Mouse (Mus musculus): Measurements from ENCODE around the gene 4930469K13Rik. TPM values are rescaled to one million over a fixed set of nuclear protein-coding genes. Genes with fewer than 3 reads are reported as not detected.
"Not testable (repeated sequence)": the region's sequence is repeated elsewhere in the genome, so short reads cannot be mapped to it uniquely, and the experiment has no call there.

4930469K13Rik gene
- not detected in 2 replicates for polyA plus RNA-seq (2011; ENCODE audit: insufficient read depth, insufficient read length, low replicate concordance, missing spikeins)

DNA sequence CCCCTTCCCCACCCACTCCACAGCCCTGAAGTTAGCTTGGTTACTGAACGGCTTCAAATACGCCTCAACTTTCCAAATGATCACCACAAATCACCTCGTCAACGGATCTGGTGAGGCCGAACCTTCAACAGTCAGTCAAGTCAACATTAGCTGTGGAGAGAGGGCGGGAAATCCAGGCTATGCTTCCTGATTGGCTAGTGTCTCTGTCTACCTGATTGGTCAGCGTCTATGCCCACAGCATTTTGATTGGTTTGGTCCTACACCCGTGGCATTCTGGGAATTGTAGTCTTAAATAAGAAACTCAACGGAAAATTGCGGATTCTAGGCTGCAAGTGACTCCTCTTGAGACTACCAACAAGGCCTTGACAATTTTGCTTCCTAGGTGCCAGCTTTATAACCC is at the start of gene 4930469K13Rik:
Gene 4930469K13Rik, minus strand, starts transcription at position 133 of the 400 bp plus-strand sequence.
- Histone ChIP-seq H3K4me3 (replicated peaks; ENCODE audit: control insufficient read depth, low read depth, low read length) (no peak within 1 kb of the TSS), H3K27ac (ENCODE audit: control insufficient read depth, insufficient read depth, low read depth, low read length, poor library complexity) (no peak within 1 kb of the TSS), H3K4me1 (ENCODE audit: control insufficient read depth, insufficient read depth, low read length) (no peaks in the 10 kb centered on the region; the same call in 1 of the 2 replicates)
- TF ChIP-seq CTCF (IDR thresholded peaks at IDR 0.05; ENCODE audit: control insufficient read depth, insufficient read depth, low read length) (no peak), POLR2A (IDR thresholded peaks at IDR 0.05; ENCODE audit: borderline replicate concordance, control insufficient read depth, low read depth, low read length) (no peak)
- 88% methylated on average over 10 of the region's 10 CpGs for WGBS

- TF ChIP-seq POLR2A (IDR thresholded peaks at IDR 0.05; ENCODE audit: borderline replicate concordance, control insufficient read depth, low read depth, low read length) (no peak), CTCF (IDR thresholded peaks at IDR 0.05; ENCODE audit: control insufficient read depth, insufficient read depth, low read length) (0 out of 2 replicates have a peak, but pooled peaks have one; percentile 18)
- 68% methylated on average over 5 of the region's 5 CpGs for WGBS
Measured at GRCm38 (mm10) chr11:34146934-34147333, 48.6 kb upstream of the 4930469K13Rik start.

DNA sequence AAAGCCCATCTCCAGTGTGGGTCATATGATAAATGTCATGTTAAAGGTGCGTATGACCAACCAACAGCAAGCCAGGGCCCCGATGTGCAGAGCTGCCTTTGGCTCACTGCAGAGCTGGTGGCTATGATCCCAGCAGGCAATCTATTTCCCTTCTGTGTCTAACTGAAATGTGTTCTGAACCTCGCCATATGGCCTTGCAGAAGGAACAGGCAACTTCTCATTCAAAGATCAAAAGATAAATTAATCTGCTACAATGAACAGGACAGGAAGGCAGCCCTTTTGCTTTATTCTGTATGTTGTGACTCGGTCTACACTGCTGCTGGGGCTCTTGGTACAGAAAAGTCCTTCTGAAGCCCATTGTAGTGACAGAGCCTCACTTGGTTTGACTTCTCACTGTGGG is 46.1 kb upstream of the 4930469K13Rik start:
- no peak overlapping the region for H3K27ac ChIP-seq (ENCODE audit: control insufficient read depth, insufficient read depth, low read depth, low read length, poor library complexity)
- H3K4me1 ChIP-seq (ENCODE audit: control insufficient read depth, insufficient read depth, low read length): no peaks in the 10 kb centered on the region
- no peak overlapping the region for H3K4me3 ChIP-seq (replicated peaks; ENCODE audit: control insufficient read depth, low read depth, low read length)
- TF ChIP-seq CTCF (IDR thresholded peaks at IDR 0.05; ENCODE audit: control insufficient read depth, insufficient read depth, low read length): no peak
- 34% methylated on average over 4 of the region's 4 CpGs for WGBS

More at GRCm38 (mm10) chr11:34146934-34147333, 48.6 kb upstream of the 4930469K13Rik start:
- no peak overlapping the region for H3K27ac ChIP-seq (ENCODE audit: control insufficient read depth, insufficient read depth, low read depth, low read length, poor library complexity)
- H3K4me1 ChIP-seq (ENCODE audit: control insufficient read depth, insufficient read depth, low read length): no peaks in the 10 kb centered on the region
- no peak overlapping the region for H3K4me3 ChIP-seq (replicated peaks; ENCODE audit: control insufficient read depth, low read depth, low read length)

- no peak overlapping the region for H3K4me3 ChIP-seq (replicated peaks; ENCODE audit: control insufficient read depth, low read depth, low read length)
- no peak overlapping the region for H3K27ac ChIP-seq (ENCODE audit: control insufficient read depth, insufficient read depth, low read depth, low read length, poor library complexity)
- no peaks in the 10 kb centered on the region for H3K4me1 ChIP-seq (ENCODE audit: control insufficient read depth, insufficient read depth, low read length)
- WGBS: 37% methylated on average over 5 of the region's 5 CpGs
- TF ChIP-seq POLR2A (IDR thresholded peaks at IDR 0.05; ENCODE audit: borderline replicate concordance, control insufficient read depth, low read depth, low read length): no peak
- no peak for TF ChIP-seq CTCF (IDR thresholded peaks at IDR 0.05; ENCODE audit: control insufficient read depth, insufficient read depth, low read length)
Measured at GRCm38 (mm10) chr11:34143984-34144383, 45.6 kb upstream of the 4930469K13Rik start.

DNA sequence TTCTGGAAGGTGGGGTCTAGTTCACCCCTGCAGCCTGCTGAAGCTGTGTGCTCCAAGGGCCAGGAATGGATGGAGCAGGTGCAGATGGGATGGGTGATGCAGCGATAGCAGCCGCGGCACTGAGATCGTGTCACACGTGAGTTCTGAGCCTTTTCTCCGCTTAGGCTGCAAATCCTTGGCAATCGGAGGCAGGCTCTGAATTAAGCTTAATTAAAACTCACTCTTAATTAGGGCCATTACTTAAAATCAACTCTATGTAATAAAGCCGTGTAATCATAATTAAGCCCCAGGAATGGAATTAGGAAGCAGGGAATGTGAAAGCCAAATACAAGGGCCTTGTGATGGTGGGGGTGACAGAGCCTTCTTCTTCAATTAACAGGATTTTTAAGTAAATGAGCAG is 40.9 kb upstream of the 4930469K13Rik start:
- TF ChIP-seq POLR2A (IDR thresholded peaks at IDR 0.05; ENCODE audit: borderline replicate concordance, control insufficient read depth, low read depth, low read length) (no peak), CTCF (IDR thresholded peaks at IDR 0.05; ENCODE audit: control insufficient read depth, insufficient read depth, low read length) (no peak)
- whole genome bisulfite sequencing: 89% methylated on average over 8 of the region's 8 CpGs
- Histone ChIP-seq H3K4me1 (ENCODE audit: control insufficient read depth, insufficient read depth, low read length) (no peaks in the 10 kb centered on the region), H3K4me3 (replicated peaks; ENCODE audit: control insufficient read depth, low read depth, low read length) (no peak overlapping the region), H3K27ac (ENCODE audit: control insufficient read depth, insufficient read depth, low read depth, low read length, poor library complexity) (no peak overlapping the region)

GRCm38 (mm10) chr11:34128412-34128811 is 30.1 kb upstream of the 4930469K13Rik start:
- WGBS: 56% methylated on average over 2 of the region's 2 CpGs
- Histone ChIP-seq H3K4me3 (replicated peaks; ENCODE audit: control insufficient read depth, low read depth, low read length) (no peak overlapping the region), H3K27ac (ENCODE audit: control insufficient read depth, insufficient read depth, low read depth, low read length, poor library complexity) (no peak overlapping the region), H3K4me1 (ENCODE audit: control insufficient read depth, insufficient read depth, low read length) (no peaks in the 10 kb centered on the region)
- TF ChIP-seq CTCF (IDR thresholded peaks at IDR 0.05; ENCODE audit: control insufficient read depth, insufficient read depth, low read length) (no peak), POLR2A (IDR thresholded peaks at IDR 0.05; ENCODE audit: borderline replicate concordance, control insufficient read depth, low read depth, low read length) (no peak)

- WGBS: 69% methylated on average over 3 of the region's 3 CpGs
- not testable (repeated sequence) for H3K4me3 ChIP-seq (replicated peaks; ENCODE audit: control insufficient read depth, low read depth, low read length); H3K4me1 ChIP-seq (ENCODE audit: control insufficient read depth, insufficient read depth, low read length); H3K27ac ChIP-seq (ENCODE audit: control insufficient read depth, insufficient read depth, low read depth, low read length, poor library complexity)
Measured at GRCm38 (mm10) chr11:34125727-34126126, 27.4 kb upstream of the 4930469K13Rik start.

DNA sequence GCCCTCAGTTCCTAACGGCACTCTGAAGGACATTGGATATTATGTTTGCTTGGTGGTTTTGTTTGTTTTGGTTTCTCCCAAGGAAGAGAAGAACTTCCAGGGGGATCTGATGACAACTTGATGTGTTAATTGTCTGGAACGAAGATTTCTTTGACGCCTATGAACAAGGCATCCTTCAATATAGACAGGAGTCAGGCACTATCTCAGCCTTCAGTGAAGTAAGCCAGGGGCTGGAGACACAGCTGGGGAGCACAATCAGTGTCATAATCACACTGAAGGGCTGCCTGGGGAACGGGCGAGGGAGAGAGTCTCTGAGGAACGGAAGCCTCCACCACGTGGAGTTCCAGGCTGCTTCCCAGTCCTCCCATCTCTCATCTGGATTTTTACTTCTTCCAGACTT is 26.5 kb upstream of the 4930469K13Rik start:
- WGBS: 80% methylated on average over 7 of the region's 7 CpGs
- Histone ChIP-seq H3K27ac (ENCODE audit: control insufficient read depth, insufficient read depth, low read depth, low read length, poor library complexity) (no peak overlapping the region), H3K4me3 (replicated peaks; ENCODE audit: control insufficient read depth, low read depth, low read length) (no peak overlapping the region), H3K4me1 (ENCODE audit: control insufficient read depth, insufficient read depth, low read length) (no peaks in the 10 kb centered on the region)
- TF ChIP-seq POLR2A (IDR thresholded peaks at IDR 0.05; ENCODE audit: borderline replicate concordance, control insufficient read depth, low read depth, low read length) (no peak), CTCF (IDR thresholded peaks at IDR 0.05; ENCODE audit: control insufficient read depth, insufficient read depth, low read length) (no peak)

DNA sequence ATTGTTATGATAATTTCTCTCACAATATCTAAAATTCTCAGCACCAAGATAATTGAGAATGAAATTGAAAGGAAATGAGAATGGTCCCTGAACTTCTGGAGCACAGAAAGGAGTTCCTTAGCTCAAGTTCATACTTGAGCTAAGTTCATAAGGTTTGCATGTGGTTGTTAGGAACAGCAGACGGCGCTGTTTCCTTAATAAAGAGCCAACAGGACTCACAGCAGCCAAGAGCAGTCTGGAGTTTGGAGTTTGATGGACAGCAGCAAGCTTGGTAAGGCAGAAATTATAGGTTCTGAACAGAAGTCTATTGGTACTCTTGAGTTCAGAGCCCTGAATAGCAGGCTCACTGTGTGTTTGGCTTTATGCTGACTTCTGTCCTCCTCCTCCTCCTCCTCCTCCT is 24.8 kb upstream of the 4930469K13Rik start:
- no peak for TF ChIP-seq CTCF (IDR thresholded peaks at IDR 0.05; ENCODE audit: control insufficient read depth, insufficient read depth, low read length)
- no peak for TF ChIP-seq POLR2A (IDR thresholded peaks at IDR 0.05; ENCODE audit: borderline replicate concordance, control insufficient read depth, low read depth, low read length)
- whole genome bisulfite sequencing: 8% methylated on average over 2 of the region's 2 CpGs
- H3K4me1 ChIP-seq (ENCODE audit: control insufficient read depth, insufficient read depth, low read length): no peaks in the 10 kb centered on the region
- H3K27ac ChIP-seq (ENCODE audit: control insufficient read depth, insufficient read depth, low read depth, low read length, poor library complexity): no peak overlapping the region
- no peak overlapping the region for H3K4me3 ChIP-seq (replicated peaks; ENCODE audit: control insufficient read depth, low read depth, low read length)
